Mouse (Mus musculus) liver, embryonic 16.5 days (tissue): ENCODE measurements around the gene Trak2. TPM values are rescaled to one million over a fixed set of nuclear protein-coding genes. Genes with fewer than 3 reads are reported as not detected.

Experiments used
- ATAC-seq: fragments of 200-750 bp; cut with Nextera tagmentation; 2 replicates; pipeline ENCODE4 v1.8.0; 2017; ENCODE audit warnings: low read depth, mild to moderate bottlenecking, moderate number of reproducible peaks, moderate library complexity
- H3K27ac ChIP-seq: fragments of 300-500 bp; sonication (generic); 2 replicates; pipeline ENCODE4 v1.5.1; 2014; ENCODE audit warnings: mild to moderate bottlenecking, low read length
- H3K27me3 ChIP-seq: fragments of 300-500 bp; sonication (generic); 2 replicates; pipeline ENCODE4 v1.6.1; 2014; ENCODE audit warnings: low read depth, low read length, mixed read lengths; ENCODE audit not compliant: control insufficient read depth, insufficient read depth
- H3K36me3 ChIP-seq: fragments of 300-500 bp; sonication (generic); 2 replicates; pipeline ENCODE4 v1.6.1; 2014; ENCODE audit warnings: mild to moderate bottlenecking; ENCODE audit not compliant: control insufficient read depth, insufficient read depth
- H3K4me1 ChIP-seq: fragments of 300-500 bp; sonication (generic); 2 replicates; pipeline ENCODE4 v1.6.1; 2014; ENCODE audit warnings: low read depth, low read length, mixed read lengths; ENCODE audit not compliant: control insufficient read depth
- H3K4me2 ChIP-seq: fragments of 300-500 bp; sonication (generic); 2 replicates; pipeline ENCODE4 v1.6.1; 2014; ENCODE audit warnings: low read depth, low read length, mixed read lengths
- H3K4me3 ChIP-seq: fragments of 300-500 bp; sonication (generic); 2 replicates; pipeline ENCODE4 v1.5.1; 2014; ENCODE audit warnings: low read depth, mild to moderate bottlenecking, low read length
- H3K9ac ChIP-seq: fragments of 300-500 bp; sonication (generic); 2 replicates; pipeline ENCODE4 v1.6.1; 2014; ENCODE audit warnings: low read depth, low read length
- H3K9me3 ChIP-seq: fragments of 300-500 bp; sonication (generic); replicated peaks from 2 replicates; pipeline ENCODE4 v1.6.1; 2016; ENCODE audit warnings: low read length; ENCODE audit not compliant: control insufficient read depth
- WGBS: fragments of 180-500 bp; shearing (Covaris S2); extraction: QIAGEN DNeasy Blood & Tissue Kit; methylation state at CpG from one replicate; pipeline ENCODE4 v1.1.7; 2014; ENCODE audit not compliant: insufficient replicate concordance; 5-methylcytosine and 5-hydroxymethylcytosine counted together
- polyA plus RNA-seq: library from polyadenylated mRNA; unstranded; fragments of >200 nt; fragmentation: Nextera tagmentation; extraction: Ambion mirVana; gene quantifications from 2 replicates; pipeline ENCODE4 v1.2.1, GENCODE M21; 2015

Trak2 gene
- polyA plus RNA-seq, 1 experiment from 2014 or later, result 58.9 TPM

GRCm38 (mm10) chr1:58957931-58958330, 15.3 kb downstream of the Trak2 start:
- Histone ChIP-seq H3K27ac (peak overlapping the region; percentile 31), H3K4me1 (peaks cover 82% of the 10 kb centered on the region), H3K9me3 (no peaks in the 10 kb centered on the region), H3K36me3 (0 out of 2 replicates have a peak, but pooled peaks cover 3% of the 10 kb centered on the region), H3K27me3 (no peaks in the 10 kb centered on the region), H3K4me3 (no peak overlapping the region), H3K4me2 (0 out of 2 replicates have a peak overlapping the region, but pooled peaks have one; percentile 2), H3K9ac (peak overlapping the region; percentile 1)
- WGBS, result 57% methylated on average over 2 of the region's 2 CpGs
- no peak for ATAC-seq

GRCm38 (mm10) chr1:58956229-58956628, 17.0 kb downstream of the Trak2 start:
- Histone ChIP-seq H3K27me3 (no peaks in the 10 kb centered on the region), H3K36me3 (peaks cover 9% of the 10 kb centered on the region; the same call in 1 of the 2 replicates), H3K4me3 (peak overlapping the region; percentile 45), H3K4me1 (peaks cover 83% of the 10 kb centered on the region), H3K9ac (peak overlapping the region; percentile 72), H3K27ac (peak overlapping the region; percentile 91), H3K4me2 (peak overlapping the region; percentile 60), H3K9me3 (no peaks in the 10 kb centered on the region)
- WGBS, result 15% methylated on average over 9 of the region's 9 CpGs
- ATAC-seq, result no peak

DNA sequence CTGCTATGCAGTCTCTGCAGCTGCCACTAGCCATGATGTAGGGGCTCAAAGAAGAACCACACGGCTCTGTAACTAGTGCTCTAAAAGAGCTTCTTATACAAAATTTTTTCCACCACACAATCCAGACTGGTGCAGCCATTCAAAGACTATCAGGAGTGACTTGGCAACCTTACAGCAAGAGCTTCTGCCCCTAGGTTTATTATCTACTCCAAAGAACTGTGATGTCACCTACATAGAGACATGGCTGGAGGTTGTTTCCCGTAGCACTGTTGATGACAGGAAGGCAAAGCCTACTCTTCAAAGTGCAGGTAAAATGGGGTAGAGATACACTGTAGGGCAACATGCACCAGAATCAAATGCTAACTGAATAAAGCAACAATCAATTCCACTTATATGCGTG, 17.5 kb downstream of the Trak2 start:
- Histone ChIP-seq H3K27me3 (no peaks in the 10 kb centered on the region), H3K27ac (peak overlapping the region; percentile 91), H3K4me3 (peak overlapping the region; percentile 37), H3K9ac (peak overlapping the region; percentile 72), H3K9me3 (no peaks in the 10 kb centered on the region), H3K36me3 (peaks cover 10% of the 10 kb centered on the region; the same call in 1 of the 2 replicates), H3K4me1 (peaks cover 83% of the 10 kb centered on the region), H3K4me2 (peak overlapping the region; percentile 60)
- peak; percentile 41 for ATAC-seq
- 30% methylated on average over 3 of the region's 3 CpGs for WGBS

DNA sequence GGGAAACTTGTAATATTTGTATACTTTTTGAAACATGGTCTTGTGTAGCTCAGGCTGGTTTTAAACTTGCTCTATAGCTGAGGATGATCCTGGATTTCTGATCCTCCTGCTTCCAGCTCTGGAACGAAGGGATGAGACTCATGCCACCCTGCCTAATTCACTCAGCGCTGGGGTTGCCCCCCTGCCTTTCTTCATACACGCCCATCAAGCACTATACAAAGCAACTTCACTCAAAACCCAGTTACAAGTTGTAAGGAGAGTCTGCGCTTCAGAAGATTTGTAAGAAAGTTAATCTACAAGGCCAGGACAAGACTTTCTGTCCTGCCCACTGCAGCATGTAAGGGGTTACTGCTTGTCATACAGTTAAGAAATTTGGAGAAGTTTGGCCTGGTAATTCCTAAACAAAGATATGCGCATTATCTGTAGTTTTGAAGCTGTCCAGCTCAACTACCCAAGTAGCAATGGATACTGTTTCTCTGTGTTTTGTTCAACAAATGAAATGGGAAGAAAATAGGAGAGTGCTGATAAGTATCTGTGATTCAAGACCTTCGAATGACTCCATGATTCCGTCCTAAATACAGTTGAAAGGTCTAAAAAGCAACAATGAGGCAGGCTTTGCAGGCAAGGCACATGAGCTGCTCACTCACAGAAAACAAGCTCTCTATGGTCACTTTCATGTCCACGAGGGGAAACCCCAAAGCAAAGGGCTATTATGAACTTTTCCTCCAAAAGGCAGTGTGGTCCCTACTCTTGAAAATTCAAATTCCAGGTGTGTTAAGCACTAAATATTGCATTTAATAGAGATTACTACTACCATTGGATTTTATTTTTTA, 18.4 kb downstream of the Trak2 start:
- H3K4me3 ChIP-seq, result peak overlapping the region; percentile 53
- 36% methylated on average over 8 of the region's 8 CpGs for WGBS
- peak overlapping the region; percentile 60 for H3K4me2 ChIP-seq
- H3K4me1 ChIP-seq, result peaks cover 81% of the 10 kb centered on the region
- peak overlapping the region; percentile 53 for H3K9ac ChIP-seq
- peaks cover 10% of the 10 kb centered on the region; the same call in 1 of the 2 replicates for H3K36me3 ChIP-seq
- peak overlapping the region; percentile 97 for H3K27ac ChIP-seq
- H3K9me3 ChIP-seq, result no peaks in the 10 kb centered on the region
- H3K27me3 ChIP-seq, result no peaks in the 10 kb centered on the region
- no peak for ATAC-seq

DNA sequence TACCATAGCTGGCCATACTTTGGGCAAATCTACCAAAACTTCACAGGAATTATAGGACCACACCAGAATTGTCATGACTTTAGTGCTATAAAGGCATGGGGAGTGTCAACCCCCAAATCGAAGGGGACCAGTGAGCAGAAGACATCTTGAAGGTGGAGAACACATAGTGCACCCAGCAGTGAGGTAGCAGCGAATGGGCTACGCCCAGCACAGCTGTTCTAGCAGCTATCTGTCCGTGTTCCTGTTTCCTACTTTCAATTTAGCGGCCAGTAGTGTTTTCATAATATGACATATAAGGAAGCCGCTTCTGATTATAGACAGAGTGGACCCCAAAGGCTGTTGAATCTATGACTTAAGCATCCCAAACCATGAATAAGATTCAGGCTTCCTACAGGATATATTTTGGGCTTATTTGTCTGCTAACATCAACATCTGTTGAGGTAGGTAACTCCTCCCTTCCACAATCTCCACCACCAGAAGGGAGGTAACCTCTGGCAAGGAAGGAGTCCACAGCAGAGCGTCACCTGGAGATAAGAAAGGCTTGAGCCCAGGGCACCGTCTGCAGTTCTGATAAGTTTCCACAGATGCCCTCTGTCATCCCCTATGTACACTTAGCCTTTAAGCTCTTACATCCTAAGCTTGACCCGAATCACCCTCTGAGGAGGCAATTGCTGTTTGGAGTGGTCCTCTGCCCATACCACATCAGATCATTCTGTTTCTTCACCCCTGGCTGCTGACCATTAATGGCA, 19.4 kb downstream of the Trak2 start:
- no peaks in the 10 kb centered on the region for H3K27me3 ChIP-seq
- ATAC-seq, result peak; percentile 94
- peak overlapping the region; percentile 60 for H3K4me2 ChIP-seq
- no peaks in the 10 kb centered on the region for H3K9me3 ChIP-seq
- H3K4me3 ChIP-seq, result peak overlapping the region; percentile 53
- H3K9ac ChIP-seq, result peak overlapping the region; percentile 54
- H3K27ac ChIP-seq, result peak overlapping the region; percentile 97
- peaks cover 75% of the 10 kb centered on the region for H3K4me1 ChIP-seq
- 18% methylated on average over 9 of the region's 9 CpGs for WGBS
- H3K36me3 ChIP-seq, result peaks cover 12% of the 10 kb centered on the region; the same call in 1 of the 2 replicates

GRCm38 (mm10) chr1:58952997-58953396, 20.2 kb downstream of the Trak2 start:
- Histone ChIP-seq H3K36me3 (peaks cover 12% of the 10 kb centered on the region; the same call in 1 of the 2 replicates), H3K4me2 (peak overlapping the region; percentile 60), H3K4me1 (peaks cover 72% of the 10 kb centered on the region), H3K4me3 (0 out of 2 replicates have a peak overlapping the region, but pooled peaks have one; percentile 5), H3K27ac (peak overlapping the region; percentile 97), H3K9me3 (no peaks in the 10 kb centered on the region), H3K27me3 (no peaks in the 10 kb centered on the region), H3K9ac (peak overlapping the region; percentile 54)
- WGBS, result 34% methylated on average over 4 of the region's 4 CpGs
- ATAC-seq, result no peak

DNA sequence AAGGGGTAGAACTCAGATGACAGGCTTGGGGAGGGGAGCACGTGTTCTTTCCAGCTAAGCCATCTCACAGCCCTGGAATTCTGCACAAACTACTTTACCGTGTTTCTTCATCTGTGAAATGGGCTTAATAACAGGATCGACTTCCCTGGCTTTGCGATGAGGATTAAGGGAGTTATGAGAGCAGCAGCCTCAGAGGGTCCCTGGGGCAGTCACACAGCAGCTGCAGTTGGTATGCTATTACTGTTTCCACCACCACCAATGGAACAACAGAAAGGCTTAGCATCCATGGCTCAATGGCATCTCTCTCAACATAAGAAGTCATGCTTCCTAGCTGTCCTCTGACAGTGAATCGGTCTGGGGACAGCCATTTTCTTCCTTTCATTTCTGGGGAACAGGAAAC, 20.7 kb downstream of the Trak2 start:
- WGBS, result 83% methylated on average over 5 of the region's 5 CpGs
- H3K9ac ChIP-seq, result peak overlapping the region; percentile 54
- H3K4me2 ChIP-seq, result peak overlapping the region; percentile 60

GRCm38 (mm10) chr1:58951841-58952240, 21.4 kb downstream of the Trak2 start:
- peaks cover 15% of the 10 kb centered on the region; the same call in 1 of the 2 replicates for H3K36me3 ChIP-seq
- no peak for ATAC-seq
- peak overlapping the region; percentile 60; the same call in 1 of the 2 replicates for H3K4me2 ChIP-seq
- H3K4me1 ChIP-seq, result peaks cover 64% of the 10 kb centered on the region
- peak overlapping the region; percentile 54 for H3K9ac ChIP-seq
- no peak overlapping the region for H3K4me3 ChIP-seq
- H3K27me3 ChIP-seq, result no peaks in the 10 kb centered on the region
- H3K9me3 ChIP-seq, result no peaks in the 10 kb centered on the region
- 79% methylated on average over 4 of the region's 4 CpGs for WGBS
- peak overlapping the region; percentile 97 for H3K27ac ChIP-seq

More for the DNA sequence above, 20.7 kb downstream of the Trak2 start:
- Histone ChIP-seq H3K36me3 (peaks cover 12% of the 10 kb centered on the region; the same call in 1 of the 2 replicates), H3K4me1 (peaks cover 69% of the 10 kb centered on the region), H3K9me3 (no peaks in the 10 kb centered on the region), H3K27me3 (no peaks in the 10 kb centered on the region), H3K27ac (peak overlapping the region; percentile 97), H3K4me3 (0 out of 2 replicates have a peak overlapping the region, but pooled peaks have one; percentile 5)
- ATAC-seq, result no peak
